Mouse (Mus musculus) forebrain, embryonic 12.5 days (tissue): ENCODE data around the gene Sod1. TPM values are rescaled to one million over a fixed set of nuclear protein-coding genes. Genes with fewer than 3 reads are reported as not detected.

Experiments used
- ATAC-seq: fragments of 200-750 bp; cut with Nextera tagmentation; 2 replicates; pipeline ENCODE4 v1.8.0; 2017; ENCODE audit warnings: moderate TSS enrichment; ENCODE audit not compliant: low FRiP score
- H3K27ac ChIP-seq: fragments of 300-500 bp; sonication (generic); 2 replicates; pipeline ENCODE4 v1.5.1; 2016; ENCODE audit warnings: mild to moderate bottlenecking
- H3K27me3 ChIP-seq: fragments of 300-500 bp; sonication (generic); 2 replicates; pipeline ENCODE4 v1.6.1; 2016; ENCODE audit warnings: mild to moderate bottlenecking
- H3K36me3 ChIP-seq: fragments of 300-500 bp; sonication (generic); replicated peaks from 2 replicates; pipeline ENCODE4 v1.6.1; 2016; ENCODE audit warnings: mild to moderate bottlenecking
- H3K4me1 ChIP-seq: fragments of 300-500 bp; sonication (generic); 2 replicates; pipeline ENCODE4 v1.6.1; 2016
- H3K4me2 ChIP-seq: fragments of 300-500 bp; sonication (generic); 2 replicates; pipeline ENCODE4 v1.6.1; 2016; ENCODE audit warnings: mild to moderate bottlenecking, moderate library complexity
- H3K4me3 ChIP-seq: fragments of 300-500 bp; sonication (generic); replicated peaks from 2 replicates; pipeline ENCODE4 v1.5.1; 2016; ENCODE audit warnings: mild to moderate bottlenecking
- H3K9ac ChIP-seq: fragments of 300-500 bp; sonication (generic); 2 replicates; pipeline ENCODE4 v1.6.1; 2016; ENCODE audit warnings: mild to moderate bottlenecking
- H3K9me3 ChIP-seq: fragments of 300-500 bp; sonication (generic); 2 replicates; pipeline ENCODE4 v1.6.1; 2016
- WGBS: fragments of 180-500 bp; shearing (Covaris S2); methylation state at CpG from one replicate; pipeline ENCODE4 v1.1.7; 2016; 5-methylcytosine and 5-hydroxymethylcytosine counted together
- polyA plus RNA-seq: library from polyadenylated mRNA; unstranded; fragments of >200 nt; fragmentation: Nextera tagmentation; extraction: Ambion mirVana; gene quantifications from 2 replicates; pipeline ENCODE4 v1.2.1, GENCODE M21; 2016

The Sod1 gene
- polyA plus RNA-seq, 1 experiment from 2014 or later, result 844 TPM

- Histone ChIP-seq H3K4me2 (no peak overlapping the region), H3K9ac (no peak overlapping the region), H3K4me1 (peaks cover 3% of the 10 kb centered on the region; the same call in 1 of the 2 replicates), H3K9me3 (no peaks in the 10 kb centered on the region), H3K36me3 (peaks cover 4% of the 10 kb centered on the region), H3K27me3 (no peaks in the 10 kb centered on the region), H3K4me3 (no peak overlapping the region), H3K27ac (no peak overlapping the region)
- 47% methylated on average over 1 of the region's 1 CpGs for WGBS
- ATAC-seq, result no peak
Observed at GRCm38 (mm10) chr16:90266581-90266980, 46.0 kb downstream of the Sod1 start.

- peaks cover 13% of the 10 kb centered on the region for H3K4me1 ChIP-seq
- 88% methylated on average over 6 of the region's 6 CpGs for WGBS
- H3K9ac ChIP-seq, result no peak overlapping the region
- H3K4me3 ChIP-seq, result no peak overlapping the region
- no peaks in the 10 kb centered on the region for H3K36me3 ChIP-seq
- no peak for ATAC-seq
- H3K27me3 ChIP-seq, result no peaks in the 10 kb centered on the region
- no peak overlapping the region for H3K4me2 ChIP-seq
- H3K9me3 ChIP-seq, result no peaks in the 10 kb centered on the region
- no peak overlapping the region for H3K27ac ChIP-seq
Observed at GRCm38 (mm10) chr16:90275521-90275920, 55.0 kb downstream of the Sod1 start.

Other genes with a start within 250 kb of the Sod1 start
- gene Tiam1, start 77.0 kb upstream of the Sod1 start, polyA plus RNA-seq, result 24.7 and 31.5 TPM in 2 replicates
- gene Scaf4, start 63.7 kb downstream of the Sod1 start, polyA plus RNA-seq, result 39.4 and 39.5 TPM in 2 replicates
- 16.6 and 17.9 TPM in 2 replicates for gene Hunk, start 165.3 kb downstream of the Sod1 start, polyA plus RNA-seq